Mouse (Mus musculus) ovary, postnatal 36 days (tissue): ENCODE results near the gene Mapk6.
A peak's percentile ranks its signal among the peaks of the same experiment; 100 is the strongest.
"Not testable (repeated sequence)": the region's sequence is repeated elsewhere in the genome, so short reads cannot be mapped to it uniquely, and the experiment has no call there.

ENCODE experiments used
- DNase-seq: peaks from one replicate; pipeline ENCODE4 v3.0.0; 2022; ENCODE audit warnings: low spot score, mixed read lengths

Gene Mapk6

GRCm38 (mm10) chr9:75409852-75410378, at the start of gene Mapk6:
Mapk6 (minus strand) TSS chr9:75410005.
- DNase-seq, result peak; percentile 99

GRCm38 (mm10) chr9:75455684-75456083, 45.9 kb upstream of the Mapk6 start:
- no peak for DNase-seq

- no peak for DNase-seq
Observed at GRCm38 (mm10) chr9:75453994-75454393, 44.2 kb upstream of the Mapk6 start.

GRCm38 (mm10) chr9:75448021-75448420, 38.2 kb upstream of the Mapk6 start:
- no peak for DNase-seq

- not testable (repeated sequence) for DNase-seq
Observed at GRCm38 (mm10) chr9:75446574-75446973, 36.8 kb upstream of the Mapk6 start.

GRCm38 (mm10) chr9:75444981-75445380, 35.2 kb upstream of the Mapk6 start:
- no peak for DNase-seq

GRCm38 (mm10) chr9:75441691-75442131, 31.9 kb upstream of the Mapk6 start:
- no peak for DNase-seq

GRCm38 (mm10) chr9:75440796-75441666, 31.2 kb upstream of the Mapk6 start, which contains the start of gene Leo1:
Leo1 (plus strand) TSS chr9:75441524.
- DNase-seq, result peak; percentile 83

GRCm38 (mm10) chr9:75437653-75438385, 28.0 kb upstream of the Mapk6 start:
- DNase-seq, result no peak

GRCm38 (mm10) chr9:75435918-75436317, 26.1 kb upstream of the Mapk6 start:
- DNase-seq, result peak; percentile 56

- DNase-seq, result no peak
Observed at GRCm38 (mm10) chr9:75435291-75435690, 25.5 kb upstream of the Mapk6 start.

- no peak for DNase-seq
Observed at GRCm38 (mm10) chr9:75434872-75435271, 25.1 kb upstream of the Mapk6 start.

GRCm38 (mm10) chr9:75434172-75434793, 24.5 kb upstream of the Mapk6 start:
- no peak for DNase-seq

- DNase-seq, result no peak
Observed at GRCm38 (mm10) chr9:75432694-75433093, 22.9 kb upstream of the Mapk6 start.

GRCm38 (mm10) chr9:75430822-75431621, 21.2 kb upstream of the Mapk6 start:
- peak; percentile 35 for DNase-seq

GRCm38 (mm10) chr9:75429657-75430056, 19.9 kb upstream of the Mapk6 start:
- no peak for DNase-seq

- no peak for DNase-seq
Observed at GRCm38 (mm10) chr9:75429040-75429439, 19.2 kb upstream of the Mapk6 start.

- DNase-seq, result no peak
Observed at GRCm38 (mm10) chr9:75428274-75428600, 18.4 kb upstream of the Mapk6 start.

GRCm38 (mm10) chr9:75427366-75428273, 17.8 kb upstream of the Mapk6 start:
- no peak for DNase-seq

- DNase-seq, result no peak
Observed at GRCm38 (mm10) chr9:75425796-75426391, 16.1 kb upstream of the Mapk6 start.
